Mouse (Mus musculus): ENCODE data around the gene Cel. TPM values are rescaled to one million over a fixed set of nuclear protein-coding genes. Genes with fewer than 3 reads are reported as not detected.

The Cel gene
- polyA plus RNA-seq, 1 experiment from 2014 or later, result not detected

GRCm38 (mm10) chr2:28525943-28526876 lies 37.0 kb downstream of the Cel start:
- 28% methylated on average over 12 of the region's 12 CpGs for WGBS (ENCODE audit: insufficient replicate concordance)
- Histone ChIP-seq H3K27ac (ENCODE audit: low read depth) (peak overlapping the region; percentile 64), H3K4me2 (ENCODE audit: low read depth, low read length) (0 out of 2 replicates have a peak overlapping the region, but pooled peaks have one; percentile 3), H3K36me3 (replicated peaks; ENCODE audit: insufficient read depth, low read length) (no peaks in the 10 kb centered on the region), H3K4me3 (ENCODE audit: low read depth, low read length) (no peak overlapping the region), H3K27me3 (ENCODE audit: insufficient read depth, low read length) (no peaks in the 10 kb centered on the region), H3K4me1 (ENCODE audit: insufficient read depth) (peaks cover 15% of the 10 kb centered on the region), H3K9me3 (ENCODE audit: low read length) (no peaks in the 10 kb centered on the region), H3K9ac (replicated peaks) (no peak overlapping the region)
- DNase-seq (no peak), ATAC-seq (peak; percentile 20)
- no peak for TF ChIP-seq EP300 (IDR thresholded peaks at IDR 0.05; ENCODE audit: low read depth)
- peak; percentile 57 for TF ChIP-seq CTCF (IDR thresholded peaks at IDR 0.05; ENCODE audit: low read depth)

GRCm38 (mm10) chr2:28525219-28525942 lies 37.8 kb downstream of the Cel start:
- DNase-seq, result no peak
- Histone ChIP-seq H3K4me2 (ENCODE audit: low read depth, low read length) (no peak overlapping the region), H3K27ac (ENCODE audit: low read depth) (peak overlapping the region; percentile 66)

GRCm38 (mm10) chr2:28524406-28524805 lies 38.8 kb downstream of the Cel start:
- H3K9ac ChIP-seq (replicated peaks), result no peak overlapping the region
- ATAC-seq (no peak), DNase-seq (no peak)
- no peak for TF ChIP-seq CTCF (IDR thresholded peaks at IDR 0.05; ENCODE audit: low read depth)
- TF ChIP-seq EP300 (IDR thresholded peaks at IDR 0.05; ENCODE audit: low read depth), result no peak
- WGBS (ENCODE audit: insufficient replicate concordance), result 72% methylated on average over 10 of the region's 10 CpGs
- no peak overlapping the region for H3K4me2 ChIP-seq (ENCODE audit: low read depth, low read length)
- peaks cover 15% of the 10 kb centered on the region for H3K4me1 ChIP-seq (ENCODE audit: insufficient read depth)
- no peak overlapping the region for H3K4me3 ChIP-seq (ENCODE audit: low read depth, low read length)
- no peaks in the 10 kb centered on the region for H3K36me3 ChIP-seq (replicated peaks; ENCODE audit: insufficient read depth, low read length)
- H3K27ac ChIP-seq (ENCODE audit: low read depth), result peak overlapping the region; percentile 66
- H3K27me3 ChIP-seq (ENCODE audit: insufficient read depth, low read length), result no peaks in the 10 kb centered on the region
- no peaks in the 10 kb centered on the region for H3K9me3 ChIP-seq (ENCODE audit: low read length)

More at GRCm38 (mm10) chr2:28525219-28525942, 37.8 kb downstream of the Cel start:
- Histone ChIP-seq H3K9ac (replicated peaks) (no peak overlapping the region), H3K36me3 (replicated peaks; ENCODE audit: insufficient read depth, low read length) (no peaks in the 10 kb centered on the region), H3K4me3 (ENCODE audit: low read depth, low read length) (no peak overlapping the region), H3K27me3 (ENCODE audit: insufficient read depth, low read length) (no peaks in the 10 kb centered on the region), H3K4me1 (ENCODE audit: insufficient read depth) (peaks cover 15% of the 10 kb centered on the region), H3K9me3 (ENCODE audit: low read length) (no peaks in the 10 kb centered on the region)
- TF ChIP-seq CTCF (IDR thresholded peaks at IDR 0.05; ENCODE audit: low read depth) (no peak), EP300 (IDR thresholded peaks at IDR 0.05; ENCODE audit: low read depth) (peak; percentile 52; the same call in 1 of the 2 replicates)
- 29% methylated on average over 11 of the region's 11 CpGs for WGBS (ENCODE audit: insufficient replicate concordance)
- ATAC-seq, result peak; percentile 65

GRCm38 (mm10) chr2:28523643-28524117 lies 39.5 kb downstream of the Cel start:
- Histone ChIP-seq H3K4me2 (ENCODE audit: low read depth, low read length) (no peak overlapping the region), H3K27me3 (ENCODE audit: insufficient read depth, low read length) (no peaks in the 10 kb centered on the region), H3K4me3 (ENCODE audit: low read depth, low read length) (no peak overlapping the region), H3K9ac (replicated peaks) (no peak overlapping the region), H3K9me3 (ENCODE audit: low read length) (no peaks in the 10 kb centered on the region), H3K27ac (ENCODE audit: low read depth) (no peak overlapping the region), H3K36me3 (replicated peaks; ENCODE audit: insufficient read depth, low read length) (no peaks in the 10 kb centered on the region), H3K4me1 (ENCODE audit: insufficient read depth) (peaks cover 15% of the 10 kb centered on the region)
- peak; percentile 73 for ATAC-seq
- 34% methylated on average over 5 of the region's 5 CpGs for WGBS (ENCODE audit: insufficient replicate concordance)
- TF ChIP-seq EP300 (IDR thresholded peaks at IDR 0.05; ENCODE audit: low read depth) (no peak), CTCF (IDR thresholded peaks at IDR 0.05; ENCODE audit: low read depth) (no peak)
- DNase-seq, result peak; percentile 81

GRCm38 (mm10) chr2:28522166-28522565 lies 41.0 kb downstream of the Cel start:
- Histone ChIP-seq H3K9me3 (ENCODE audit: low read length) (no peaks in the 10 kb centered on the region), H3K27ac (ENCODE audit: low read depth) (no peak overlapping the region), H3K4me1 (ENCODE audit: insufficient read depth) (peaks cover 18% of the 10 kb centered on the region), H3K36me3 (replicated peaks; ENCODE audit: insufficient read depth, low read length) (no peaks in the 10 kb centered on the region), H3K9ac (replicated peaks) (no peak overlapping the region), H3K4me2 (ENCODE audit: low read depth, low read length) (no peak overlapping the region), H3K4me3 (ENCODE audit: low read depth, low read length) (no peak overlapping the region), H3K27me3 (ENCODE audit: insufficient read depth, low read length) (no peaks in the 10 kb centered on the region)
- no peak for ATAC-seq
- WGBS (ENCODE audit: insufficient replicate concordance), result 80% methylated on average over 4 of the region's 4 CpGs
- no peak for TF ChIP-seq EP300 (IDR thresholded peaks at IDR 0.05; ENCODE audit: low read depth)
- no peak for TF ChIP-seq CTCF (IDR thresholded peaks at IDR 0.05; ENCODE audit: low read depth)
- DNase-seq, result no peak
